Mouse (Mus musculus): ENCODE results near the gene Lurap1l.

- no peak for TF ChIP-seq CTCF (IDR thresholded peaks at IDR 0.05; ENCODE audit: low read depth)
- TF ChIP-seq EP300 (IDR thresholded peaks at IDR 0.05; ENCODE audit: low read depth), result no peak
These were observed 38.7 kb downstream of the Lurap1l start for GRCm38 (mm10) chr4:80949110-80949509.
